Mouse (Mus musculus) splenic B cell, adult 2 months (primary cell): ENCODE data around the gene Il16.
"Not testable (repeated sequence)": the region's sequence is repeated elsewhere in the genome, so short reads cannot be mapped to it uniquely, and the experiment has no call there.

Source experiments
- DNase-seq: peaks from one replicate; pipeline ENCODE4 v3.0.0-alpha.2; 2011; ENCODE audit warnings: low read depth, low spot score
- H3K27me3 ChIP-seq: 2 replicates; pipeline ENCODE4 v1.6.1; 2012; ENCODE audit warnings: mild to moderate bottlenecking, low read length, moderate library complexity, mixed read lengths; ENCODE audit not compliant: control insufficient read depth, poor library complexity, insufficient read depth, severe bottlenecking
- H3K36me3 ChIP-seq: 2 replicates; pipeline ENCODE4 v1.6.1; 2012; ENCODE audit warnings: mild to moderate bottlenecking, low read length, moderate library complexity, mixed read lengths; ENCODE audit not compliant: control insufficient read depth, poor library complexity, insufficient read depth, severe bottlenecking

Il16 gene

GRCm38 (mm10) chr7:83725801-83726200, 19.7 kb downstream of the Il16 start:
- no peaks in the 10 kb centered on the region for H3K36me3 ChIP-seq
- no peak for DNase-seq
- H3K27me3 ChIP-seq: no peaks in the 10 kb centered on the region

- DNase-seq: no peak
- H3K36me3 ChIP-seq: no peaks in the 10 kb centered on the region
- no peaks in the 10 kb centered on the region for H3K27me3 ChIP-seq
These were observed 21.0 kb downstream of the Il16 start for GRCm38 (mm10) chr7:83724541-83724940.

GRCm38 (mm10) chr7:83723954-83724353, 21.6 kb downstream of the Il16 start:
- no peaks in the 10 kb centered on the region for H3K27me3 ChIP-seq
- no peaks in the 10 kb centered on the region for H3K36me3 ChIP-seq
- no peak for DNase-seq

- H3K36me3 ChIP-seq: no peaks in the 10 kb centered on the region
- no peaks in the 10 kb centered on the region for H3K27me3 ChIP-seq
- DNase-seq: no peak
These were observed 22.3 kb downstream of the Il16 start for GRCm38 (mm10) chr7:83723221-83723620.

- H3K27me3 ChIP-seq: no peaks in the 10 kb centered on the region
- no peaks in the 10 kb centered on the region for H3K36me3 ChIP-seq
- DNase-seq: peak; percentile 8
These were observed 23.0 kb downstream of the Il16 start for GRCm38 (mm10) chr7:83722485-83722884.

- peak; percentile 19 for DNase-seq
- no peaks in the 10 kb centered on the region for H3K27me3 ChIP-seq
- no peaks in the 10 kb centered on the region for H3K36me3 ChIP-seq
These were observed 25.3 kb downstream of the Il16 start for GRCm38 (mm10) chr7:83720231-83720630.

- no peak for DNase-seq
These were observed 28.4 kb downstream of the Il16 start for GRCm38 (mm10) chr7:83717021-83717725.

GRCm38 (mm10) chr7:83713639-83714038, 31.9 kb downstream of the Il16 start:
- no peak for DNase-seq
- no peaks in the 10 kb centered on the region for H3K27me3 ChIP-seq

More at GRCm38 (mm10) chr7:83717021-83717725, 28.4 kb downstream of the Il16 start:
- Histone ChIP-seq H3K36me3 (no peaks in the 10 kb centered on the region), H3K27me3 (no peaks in the 10 kb centered on the region)

GRCm38 (mm10) chr7:83711676-83712259, 33.8 kb downstream of the Il16 start:
- not testable (repeated sequence) for H3K36me3 ChIP-seq, H3K27me3 ChIP-seq

More at GRCm38 (mm10) chr7:83713639-83714038, 31.9 kb downstream of the Il16 start:
- no peaks in the 10 kb centered on the region for H3K36me3 ChIP-seq

GRCm38 (mm10) chr7:83703046-83703775, 42.3 kb downstream of the Il16 start:
- H3K27me3 ChIP-seq: no peaks in the 10 kb centered on the region; the same call in 1 of the 2 replicates
- no peaks in the 10 kb centered on the region for H3K36me3 ChIP-seq
- DNase-seq: no peak

More at GRCm38 (mm10) chr7:83711676-83712259, 33.8 kb downstream of the Il16 start:
- DNase-seq: not testable (repeated sequence)

- H3K36me3 ChIP-seq: no peaks in the 10 kb centered on the region
- H3K27me3 ChIP-seq: no peaks in the 10 kb centered on the region; the same call in 1 of the 2 replicates
- no peak for DNase-seq
These were observed 46.3 kb downstream of the Il16 start for GRCm38 (mm10) chr7:83699066-83699745.

- peak; percentile 70 for DNase-seq
- H3K27me3 ChIP-seq: no peaks in the 10 kb centered on the region
- H3K36me3 ChIP-seq: no peaks in the 10 kb centered on the region
These were observed 49.9 kb downstream of the Il16 start for GRCm38 (mm10) chr7:83695449-83696212.

- Histone ChIP-seq H3K36me3 (no peaks in the 10 kb centered on the region), H3K27me3 (no peaks in the 10 kb centered on the region)
- no peak for DNase-seq
These were observed 62.8 kb downstream of the Il16 start for GRCm38 (mm10) chr7:83682640-83683274.

GRCm38 (mm10) chr7:83678506-83678905, 67.0 kb downstream of the Il16 start:
- no peak for DNase-seq
- no peaks in the 10 kb centered on the region for H3K36me3 ChIP-seq

More at GRCm38 (mm10) chr7:83678506-83678905, 67.0 kb downstream of the Il16 start:
- no peaks in the 10 kb centered on the region for H3K27me3 ChIP-seq
